Mouse (Mus musculus): ENCODE results near the gene Rassf5.

The Rassf5 gene

DNA sequence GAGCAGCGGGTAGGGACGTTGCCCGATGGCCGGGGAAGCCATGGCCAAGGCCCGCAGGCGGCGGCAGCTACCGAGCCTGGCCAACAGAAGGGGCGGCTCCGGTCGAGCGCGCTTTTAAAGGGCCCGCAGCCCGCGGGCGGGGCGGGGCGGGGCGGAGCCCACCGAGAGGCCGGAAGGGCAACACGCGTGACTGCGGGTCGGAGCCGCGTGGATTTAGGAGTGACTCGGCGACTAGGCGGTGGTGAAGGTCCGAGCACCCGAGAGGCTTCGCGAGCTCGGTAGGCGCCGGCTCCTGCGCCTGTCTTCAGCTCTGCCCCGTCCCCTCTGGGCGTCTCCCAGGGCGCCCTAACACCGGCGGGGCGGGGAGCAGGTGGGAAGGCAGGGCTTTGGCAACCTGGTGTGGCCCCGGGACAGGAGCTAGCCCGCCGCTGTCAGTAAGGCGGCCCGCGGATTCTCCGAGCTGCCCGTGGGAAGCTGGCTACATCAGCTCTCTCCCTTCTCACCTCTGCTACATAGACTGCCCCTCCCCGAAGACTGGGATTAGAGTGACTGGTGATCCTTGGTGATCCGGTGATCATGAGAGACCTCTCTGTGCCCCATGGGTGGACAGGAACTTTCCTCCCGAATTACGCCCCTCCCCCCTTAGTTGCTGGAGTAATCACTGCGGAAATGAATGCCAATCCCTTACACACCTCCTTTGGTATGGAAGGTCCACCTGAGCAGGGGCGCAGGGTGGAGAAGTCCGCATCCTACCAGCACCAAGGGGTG is at the start of gene Rassf5:
Rassf5 (minus strand) TSS at position 170 of the 768 bp plus-strand sequence.
- no peak for DNase-seq (ENCODE audit: low read depth, low spot score)

- peak; percentile 49 for DNase-seq (ENCODE audit: low read depth, low spot score)
These were observed 48.8 kb upstream of the Rassf5 start for GRCm38 (mm10) chr1:131293922-131294250.

- DNase-seq (ENCODE audit: low read depth, low spot score), result no peak
These were observed 48.3 kb upstream of the Rassf5 start for GRCm38 (mm10) chr1:131293221-131293921.

- no peak for DNase-seq (ENCODE audit: low read depth, low spot score)
These were observed 45.6 kb upstream of the Rassf5 start for GRCm38 (mm10) chr1:131290648-131291047.

- no peak for DNase-seq (ENCODE audit: low read depth, low spot score)
These were observed 43.9 kb upstream of the Rassf5 start for GRCm38 (mm10) chr1:131288938-131289337.

DNA sequence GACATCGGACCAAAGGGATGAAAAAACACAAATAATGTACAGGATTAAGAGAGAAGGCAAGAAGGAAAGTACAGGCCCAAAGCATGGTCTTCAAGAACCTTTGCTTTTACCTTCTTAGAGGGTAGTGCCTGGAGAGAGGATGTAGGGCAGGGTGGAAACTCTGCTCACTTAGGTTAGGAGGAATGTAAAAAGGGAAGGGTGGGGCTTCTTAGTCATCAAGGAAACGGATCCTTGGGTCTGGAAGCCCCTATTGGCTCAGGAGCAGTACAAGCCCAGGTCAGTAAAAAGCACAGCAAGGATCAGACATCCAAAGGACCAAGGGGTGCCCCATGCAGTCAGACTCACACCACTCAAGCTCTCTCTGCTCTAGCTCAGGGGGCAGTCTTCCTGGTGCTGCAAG is 42.2 kb upstream of the Rassf5 start:
- no peak for DNase-seq (ENCODE audit: low read depth, low spot score)

DNA sequence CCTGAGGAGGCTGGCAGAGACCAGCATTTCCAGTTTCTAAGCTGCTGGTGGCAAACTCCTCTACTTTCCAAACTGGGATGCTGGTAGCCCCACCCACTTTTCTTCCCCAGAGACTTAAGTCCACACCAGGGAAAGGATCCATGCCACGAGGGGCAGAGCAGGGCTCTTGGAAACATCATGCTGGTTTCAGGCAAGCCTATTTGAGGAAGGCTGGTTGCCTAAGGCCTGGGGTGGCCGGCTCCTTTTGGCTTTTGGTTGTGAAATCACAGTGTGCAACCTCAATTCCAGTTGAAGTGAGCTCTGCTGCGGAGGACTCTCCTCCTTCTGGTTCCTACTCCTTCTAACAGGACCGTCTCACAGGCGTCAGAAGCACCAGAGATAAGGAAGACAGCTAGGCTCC is 41.7 kb upstream of the Rassf5 start:
- DNase-seq (ENCODE audit: low read depth, low spot score), result no peak

GRCm38 (mm10) chr1:131284616-131285015 is 39.6 kb upstream of the Rassf5 start:
- no peak for DNase-seq (ENCODE audit: low read depth, low spot score)

DNA sequence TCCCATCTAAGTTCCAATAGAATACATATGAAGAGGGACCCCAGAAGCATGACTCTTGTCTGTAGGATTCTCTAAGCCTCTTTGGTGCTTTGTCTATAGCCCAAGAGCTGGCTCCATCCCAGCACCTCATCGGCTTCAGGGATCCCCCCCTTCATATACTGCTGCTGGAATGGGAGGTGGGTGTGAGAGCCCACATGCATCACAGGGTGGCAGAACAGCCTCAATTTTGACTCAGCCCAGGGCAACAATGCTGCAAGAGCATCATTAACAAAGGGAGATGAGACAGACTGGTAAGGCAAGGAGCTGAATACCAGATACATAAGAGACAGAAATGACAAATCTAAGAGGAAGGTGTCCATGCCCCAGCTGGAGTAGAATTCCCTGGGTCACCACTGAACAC is 39.1 kb upstream of the Rassf5 start:
- DNase-seq (ENCODE audit: low read depth, low spot score), result no peak

DNA sequence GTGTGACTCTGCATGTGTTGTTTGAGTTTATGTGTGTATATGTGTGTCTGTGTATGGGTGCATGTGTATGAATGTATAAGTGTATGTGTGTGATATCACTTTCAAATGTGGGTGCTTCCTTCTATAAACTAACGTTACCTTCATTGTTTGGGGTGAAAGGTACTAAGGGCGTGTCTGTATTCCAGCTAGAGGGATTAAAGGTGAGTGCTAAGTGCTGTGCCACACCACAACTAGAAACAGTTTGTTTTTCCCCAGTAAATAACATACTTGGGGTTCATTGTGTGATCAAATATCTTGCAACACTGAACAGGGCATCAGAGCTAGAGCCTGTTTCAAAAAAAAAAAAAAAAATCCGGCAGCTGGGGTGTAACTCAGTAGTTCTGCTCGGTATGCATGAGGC is 36.7 kb upstream of the Rassf5 start:
- DNase-seq (ENCODE audit: low read depth, low spot score), result no peak

DNA sequence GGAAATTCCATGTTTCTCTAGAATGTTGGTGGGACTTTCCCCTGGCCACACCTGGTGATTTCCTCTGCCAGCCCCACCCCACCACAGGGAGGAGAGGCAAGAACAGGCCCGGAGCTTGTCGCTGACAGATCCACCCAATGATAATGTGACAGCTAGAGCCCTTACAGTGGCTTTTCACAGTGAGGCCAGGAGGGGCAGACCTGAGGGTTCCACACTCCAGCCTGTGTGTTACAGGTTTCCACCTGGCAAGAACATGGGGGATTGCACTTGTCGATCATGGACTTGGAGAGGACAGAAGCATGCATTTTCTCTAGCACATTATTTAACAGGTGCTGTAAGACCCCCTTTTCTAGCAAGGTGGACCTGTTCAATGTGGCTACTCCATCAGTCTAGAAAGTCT is 35.2 kb upstream of the Rassf5 start:
- DNase-seq (ENCODE audit: low read depth, low spot score), result no peak

DNA sequence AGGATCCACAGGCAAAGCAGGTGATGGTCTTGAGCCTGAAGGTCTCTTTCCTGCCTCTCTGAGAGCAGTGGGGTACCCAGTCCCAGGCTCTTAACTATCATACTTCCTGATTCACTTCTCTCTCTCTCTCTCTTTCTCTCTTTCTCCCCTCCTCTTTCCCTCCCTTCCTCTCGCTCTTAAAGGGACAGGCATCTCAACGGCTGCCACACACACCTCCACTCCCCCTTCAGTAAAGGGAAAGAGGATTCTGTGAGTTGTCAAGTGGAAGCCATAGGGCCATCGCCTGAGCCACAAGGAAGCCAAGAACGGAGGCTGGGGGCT is 34.4 kb upstream of the Rassf5 start, which contains the start of gene Ikbke:
Ikbke (minus strand) TSS at position 151 of the 321 bp plus-strand sequence.
- DNase-seq (ENCODE audit: low read depth, low spot score), result no peak

GRCm38 (mm10) chr1:131278606-131279455 is 33.8 kb upstream of the Rassf5 start:
- no peak for DNase-seq (ENCODE audit: low read depth, low spot score)

GRCm38 (mm10) chr1:131276831-131277230 is 31.8 kb upstream of the Rassf5 start:
- no peak for DNase-seq (ENCODE audit: low read depth, low spot score)

GRCm38 (mm10) chr1:131275577-131275976 is 30.5 kb upstream of the Rassf5 start:
- no peak for DNase-seq (ENCODE audit: low read depth, low spot score)

- DNase-seq (ENCODE audit: low read depth, low spot score), result no peak
These were observed 29.9 kb upstream of the Rassf5 start for GRCm38 (mm10) chr1:131274725-131275539.

DNA sequence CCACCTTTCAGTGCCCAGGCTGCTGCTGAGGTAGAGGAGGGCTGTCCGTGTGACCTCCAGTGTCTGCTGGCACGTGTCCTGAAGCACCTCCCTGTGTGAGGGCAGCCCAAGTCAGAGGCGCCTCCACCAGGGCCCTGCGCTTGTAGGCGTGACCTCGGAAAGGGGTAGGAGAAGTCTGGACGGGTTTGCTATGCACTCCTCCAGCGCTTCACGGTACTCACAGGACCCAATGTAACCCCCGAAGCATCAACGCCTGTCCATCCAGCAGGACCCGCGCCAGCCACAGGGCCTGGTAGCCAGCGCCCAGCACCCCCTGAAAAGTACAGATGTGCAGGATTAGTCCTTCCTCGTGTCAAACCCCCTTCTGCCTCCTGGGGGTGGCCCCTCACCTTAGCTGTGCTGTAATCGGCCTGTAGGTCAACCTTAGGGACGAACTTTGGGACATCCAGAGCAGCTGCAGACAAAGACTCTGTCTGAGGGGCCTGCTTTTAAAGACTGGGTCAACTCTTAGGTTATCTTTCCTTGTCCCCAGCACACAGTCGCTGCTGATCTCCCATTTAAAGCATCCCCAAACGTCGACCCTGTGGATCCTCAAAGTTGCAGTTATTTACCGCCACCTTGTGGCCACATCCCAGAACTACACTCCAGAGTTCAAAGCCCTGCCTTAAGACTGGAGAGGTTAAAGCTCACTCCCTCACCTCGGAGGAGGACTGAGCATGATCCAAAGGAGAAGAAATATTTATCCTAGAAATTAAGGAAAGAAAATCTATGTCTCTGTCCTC is 24.9 kb upstream of the Rassf5 start:
- no peak for DNase-seq (ENCODE audit: low read depth, low spot score)

DNA sequence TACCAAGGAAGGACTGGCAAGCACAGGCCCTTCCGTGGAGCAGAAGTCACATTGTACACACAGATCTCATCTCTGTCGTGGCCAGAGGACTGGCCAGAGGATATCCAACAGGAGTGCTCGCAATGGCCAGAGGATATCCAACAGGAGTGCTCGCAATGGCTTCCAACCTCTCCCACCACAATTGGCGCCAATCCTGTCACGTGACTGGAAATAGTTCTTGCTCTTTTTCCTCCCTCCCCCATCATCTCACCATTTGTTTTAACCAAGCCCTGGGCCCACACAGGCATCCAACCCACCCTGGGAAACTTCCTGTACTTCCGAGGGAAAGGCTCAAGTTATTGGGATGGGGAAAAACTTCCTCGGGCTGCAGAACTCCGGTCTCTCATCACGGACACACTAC is 23.7 kb upstream of the Rassf5 start:
- no peak for DNase-seq (ENCODE audit: low read depth, low spot score)

DNA sequence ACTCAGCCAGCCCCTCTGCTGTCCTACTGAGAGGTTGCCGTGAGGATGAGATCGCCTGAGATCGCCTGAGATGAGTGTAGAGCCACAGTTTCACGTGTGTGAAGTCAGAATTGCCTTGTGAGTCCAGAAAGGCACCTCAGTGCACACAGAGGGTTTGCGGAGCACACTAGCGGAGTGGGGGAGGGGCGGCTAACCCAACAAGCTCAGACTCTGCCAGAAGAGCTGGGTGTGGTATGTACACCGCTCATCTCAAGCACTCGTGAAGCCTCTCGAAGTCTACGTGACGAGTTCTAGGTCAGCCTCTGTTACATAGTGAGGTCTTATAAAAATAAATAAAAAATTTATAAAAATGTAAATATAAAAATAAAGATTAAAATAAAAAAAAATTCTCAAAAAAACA is 18.8 kb upstream of the Rassf5 start:
- no peak for DNase-seq (ENCODE audit: low read depth, low spot score)

GRCm38 (mm10) chr1:131260309-131260656 is 15.2 kb upstream of the Rassf5 start:
- DNase-seq (ENCODE audit: low read depth, low spot score), result no peak

Data from brain, embryonic 18.5 days (tissue).